Mouse (Mus musculus): ENCODE measurements around the gene Exoc6.

- no peak for TF ChIP-seq CTCF (IDR thresholded peaks at IDR 0.05; ENCODE audit: control insufficient read depth, insufficient read depth, insufficient replicate concordance, low read depth, low read length)
- TF ChIP-seq POLR2A (IDR thresholded peaks at IDR 0.05; ENCODE audit: control insufficient read depth, low read depth, low read length) = no peak
These were observed 30.2 kb downstream of the Exoc6 start for GRCm38 (mm10) chr19:37580438-37580837.

Measured in testis, adult 2 months (tissue).